Mouse (Mus musculus) cerebellum, adult 2 months (tissue): ENCODE results near the gene Gatm. TPM values are rescaled to one million over a fixed set of nuclear protein-coding genes. Genes with fewer than 3 reads are reported as not detected.
A peak's percentile ranks its signal among the peaks of the same experiment; 100 is the strongest.

ENCODE experiments used
- DNase-seq, 2 experiments: peaks; one replicate each; pipeline ENCODE4 v3.0.0; 2021
- H3K27ac ChIP-seq: fragments of 200-500 bp; 2 replicates; pipeline ENCODE4 v1.5.1; 2012; ENCODE audit warnings: low read length, control low read depth, inconsistent platforms; ENCODE audit not compliant: insufficient read depth
- H3K27me3 ChIP-seq: fragments of 200-500 bp; 2 replicates; pipeline ENCODE4 v1.6.1; 2012; ENCODE audit warnings: inconsistent platforms, mild to moderate bottlenecking, low read length, moderate library complexity; ENCODE audit not compliant: control insufficient read depth, insufficient read depth
- H3K4me1 ChIP-seq: fragments of 200-500 bp; 2 replicates; pipeline ENCODE4 v1.6.1; 2011; ENCODE audit warnings: low read length; ENCODE audit not compliant: control insufficient read depth, insufficient read depth
- H3K4me3 ChIP-seq: fragments of 200-500 bp; replicated peaks from 2 replicates; pipeline ENCODE3; 2011; ENCODE audit warnings: mild to moderate bottlenecking, low read depth, low read length, control low read depth; ENCODE audit not compliant: insufficient read depth
- CTCF ChIP-seq: fragments of 200-500 bp; IDR thresholded peaks from 2 replicates; pipeline ENCODE4 v1.5.1; 2011; ENCODE audit warnings: low read depth, mild to moderate bottlenecking, control low read depth, low read length, moderate library complexity, borderline replicate concordance; ENCODE audit not compliant: insufficient read depth
- POLR2A ChIP-seq: fragments of 200-500 bp; IDR thresholded peaks from 2 replicates; pipeline ENCODE4 v1.6.1; 2011; ENCODE audit warnings: low read length, control low read depth, borderline replicate concordance; ENCODE audit not compliant: insufficient read depth
- WGBS: fragments of 180-500 bp; shearing (Covaris S2); methylation state at CpG from one replicate; pipeline ENCODE4 v1.1.7; 2018; 5-methylcytosine and 5-hydroxymethylcytosine counted together
- polyA plus RNA-seq: library from polyadenylated mRNA; depleted of rRNA; stranded (reverse); fragments of >200 nt; gene quantifications from 2 replicates; pipeline ENCODE4 v1.2.3, GENCODE M21; 2012

The Gatm gene
- polyA plus RNA-seq, 1 experiment = 201 TPM

DNA sequence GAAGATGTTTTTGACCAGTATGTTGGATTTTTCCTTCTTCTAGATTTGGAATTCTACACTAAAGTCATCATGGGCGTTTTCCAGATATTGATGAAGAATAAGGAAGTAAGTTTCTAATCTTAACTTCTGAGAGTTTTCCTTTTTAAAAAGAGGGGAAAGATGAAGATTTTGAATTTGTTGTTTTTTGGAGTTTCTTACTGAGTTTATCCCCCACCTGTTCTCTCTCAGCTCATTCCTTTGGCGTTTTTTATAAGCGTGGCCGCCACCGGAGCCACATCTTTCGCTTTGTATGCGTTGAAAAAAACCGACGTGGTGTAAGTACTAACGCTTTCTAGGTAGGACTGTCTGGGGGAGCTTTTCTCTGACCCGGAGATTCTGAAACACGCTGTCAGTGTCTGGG is 26.9 kb upstream of the Gatm start:
- peak overlapping the region; percentile 44 for H3K4me3 ChIP-seq
- H3K4me1 ChIP-seq = no peaks in the 10 kb centered on the region
- 41% methylated on average over 12 of the region's 12 CpGs for WGBS
- no peak for DNase-seq
- no peaks in the 10 kb centered on the region for H3K27me3 ChIP-seq
- TF ChIP-seq POLR2A = no peak
- TF ChIP-seq CTCF = no peak
- no peak overlapping the region for H3K27ac ChIP-seq

DNA sequence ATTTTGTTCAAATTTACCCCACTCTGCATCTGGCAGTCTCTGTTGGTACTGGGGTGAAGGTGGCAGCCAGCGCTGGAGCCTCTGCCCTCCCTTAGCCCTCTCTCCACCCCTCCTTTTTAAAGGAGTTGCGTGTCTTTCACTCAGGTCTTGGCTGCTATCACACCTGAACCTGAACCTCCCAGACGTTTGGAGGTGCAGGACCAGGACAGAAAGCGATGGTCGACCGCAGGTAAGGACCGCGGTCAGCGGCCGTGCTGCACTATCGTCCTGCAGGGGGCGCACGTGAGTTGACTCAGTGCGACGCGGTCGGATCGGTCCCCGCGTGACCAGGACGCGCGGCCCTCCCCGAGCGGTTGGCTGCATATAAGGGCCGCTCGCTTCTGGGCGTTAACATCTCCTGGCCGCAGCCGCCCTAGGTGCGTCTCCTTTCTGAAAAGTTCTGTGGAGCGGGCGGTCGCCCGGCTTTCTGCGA is 26.5 kb upstream of the Gatm start:
- peak overlapping the region; percentile 44 for H3K4me3 ChIP-seq
- TF ChIP-seq POLR2A (no peak), CTCF (peak; percentile 83)
- no peaks in the 10 kb centered on the region for H3K27me3 ChIP-seq
- H3K27ac ChIP-seq = no peak overlapping the region
- DNase-seq = peak; percentile 62 to 76
- WGBS = 1% methylated on average over 36 of the region's 36 CpGs
- no peaks in the 10 kb centered on the region for H3K4me1 ChIP-seq

DNA sequence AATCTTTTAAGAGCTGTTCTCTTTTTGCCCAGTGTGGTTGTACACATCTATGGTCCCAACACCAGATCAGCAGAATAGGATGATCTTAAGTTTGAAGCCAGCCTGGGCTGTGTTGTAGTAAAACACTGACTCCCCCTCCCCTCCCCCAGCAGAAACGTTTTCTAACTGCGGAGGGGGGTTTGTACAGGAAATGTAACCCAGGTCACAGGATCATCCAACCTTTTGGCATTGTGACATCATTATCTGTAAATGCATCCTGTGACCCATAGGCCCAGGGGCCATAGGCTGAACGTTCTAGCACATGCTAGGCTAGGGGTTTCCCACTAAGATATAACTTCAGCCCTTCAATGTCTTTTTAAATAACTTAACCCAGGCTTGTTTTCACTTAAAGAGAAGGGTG is 25.6 kb upstream of the Gatm start, which contains the start of gene AA467197:
TSS of gene AA467197 (plus strand) at position 301 of the 400 bp plus-strand sequence.
- no peaks in the 10 kb centered on the region for H3K27me3 ChIP-seq
- no peak within 1 kb of the TSS for H3K27ac ChIP-seq
- H3K4me3 ChIP-seq = peak within 1 kb of the TSS; percentile 44
- TF ChIP-seq POLR2A (no peak), CTCF (no peak)
- H3K4me1 ChIP-seq = peaks cover 2% of the 10 kb centered on the region; the same call in 1 of the 2 replicates
- WGBS = 65% methylated on average over 3 of the region's 3 CpGs
- DNase-seq = no peak

DNA sequence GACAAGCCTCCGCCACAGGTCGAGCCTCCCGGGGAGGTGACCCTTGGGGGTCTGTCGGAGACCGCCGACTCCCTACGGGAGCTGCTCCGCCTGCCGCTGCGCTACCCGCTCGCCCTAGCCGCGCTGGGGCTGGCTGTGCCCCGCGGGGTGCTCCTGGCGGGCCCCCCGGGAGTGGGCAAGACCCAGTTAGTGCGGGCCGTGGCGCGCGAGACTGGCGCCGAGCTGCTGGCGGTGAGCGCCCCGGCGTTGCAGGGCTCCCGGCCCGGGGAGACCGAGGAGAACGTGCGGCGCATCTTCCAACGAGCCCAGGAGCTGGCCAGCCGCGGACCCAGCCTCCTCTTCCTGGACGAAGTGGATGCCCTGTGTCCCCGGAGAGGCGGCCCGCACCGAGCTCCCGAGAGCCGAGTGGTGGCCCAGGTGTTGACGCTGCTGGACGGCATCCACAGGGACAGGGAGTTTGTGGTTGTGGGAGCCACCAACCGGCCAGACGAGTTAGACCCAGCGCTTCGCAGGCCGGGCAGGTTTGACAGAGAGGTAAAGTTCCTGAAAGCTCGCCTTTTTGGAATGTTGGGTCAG is 20.2 kb upstream of the Gatm start:
- TF ChIP-seq CTCF = no peak
- TF ChIP-seq POLR2A = no peak
- WGBS = under 1% methylated on average over 53 of the region's 53 CpGs
- peaks cover 4% of the 10 kb centered on the region; the same call in 1 of the 2 replicates for H3K4me1 ChIP-seq
- peak; percentile 42 to 52 for DNase-seq
- no peaks in the 10 kb centered on the region for H3K27me3 ChIP-seq
- H3K4me3 ChIP-seq = peak overlapping the region; percentile 73
- no peak overlapping the region for H3K27ac ChIP-seq

DNA sequence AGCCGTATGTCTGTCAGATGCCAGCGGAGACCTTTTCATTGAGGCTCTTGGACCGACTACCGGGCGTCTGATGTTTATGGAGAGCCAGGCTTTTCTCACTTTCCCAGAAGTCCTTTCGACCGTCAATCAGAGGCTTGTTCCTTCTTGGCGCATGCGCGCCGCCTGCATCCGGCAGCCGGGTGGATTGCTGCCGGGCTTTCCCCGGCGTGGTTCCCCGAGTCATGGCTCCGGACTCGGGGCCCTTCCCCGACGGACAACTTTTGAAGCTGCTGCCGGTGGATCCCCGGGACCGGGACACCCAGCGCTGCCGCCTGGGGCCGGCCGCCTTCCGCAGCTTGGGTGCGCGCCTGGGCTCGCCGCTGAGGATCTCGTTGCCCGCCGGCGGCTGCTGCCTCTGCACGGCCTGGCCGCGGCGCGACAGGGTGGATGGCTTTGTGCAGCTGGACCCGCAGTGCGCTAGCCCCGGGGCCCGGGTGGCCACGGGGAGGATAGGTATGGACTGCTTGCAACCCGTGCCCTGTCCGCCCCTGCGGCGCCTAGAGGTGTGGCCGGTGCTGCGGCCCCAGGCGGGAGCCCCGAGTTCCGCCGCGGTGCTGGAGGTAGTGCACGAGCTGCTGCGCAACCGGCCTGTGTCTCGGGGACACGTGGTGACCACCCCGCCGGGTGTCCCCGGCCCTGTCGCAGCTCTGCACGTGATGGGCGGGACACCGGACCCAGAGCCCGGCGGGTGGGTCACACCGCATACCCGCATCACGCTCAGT is 19.5 kb upstream of the Gatm start:
- 1% methylated on average over 75 of the region's 75 CpGs for WGBS
- TF ChIP-seq POLR2A (peak; percentile 70; the same call in 1 of the 2 replicates), CTCF (no peak)
- Histone ChIP-seq H3K4me3 (peak overlapping the region; percentile 73), H3K4me1 (peaks cover 4% of the 10 kb centered on the region; the same call in 1 of the 2 replicates), H3K27ac (peak overlapping the region; percentile 59; the same call in 1 of the 2 replicates), H3K27me3 (no peaks in the 10 kb centered on the region)
- DNase-seq = peak; percentile 89 to 94

DNA sequence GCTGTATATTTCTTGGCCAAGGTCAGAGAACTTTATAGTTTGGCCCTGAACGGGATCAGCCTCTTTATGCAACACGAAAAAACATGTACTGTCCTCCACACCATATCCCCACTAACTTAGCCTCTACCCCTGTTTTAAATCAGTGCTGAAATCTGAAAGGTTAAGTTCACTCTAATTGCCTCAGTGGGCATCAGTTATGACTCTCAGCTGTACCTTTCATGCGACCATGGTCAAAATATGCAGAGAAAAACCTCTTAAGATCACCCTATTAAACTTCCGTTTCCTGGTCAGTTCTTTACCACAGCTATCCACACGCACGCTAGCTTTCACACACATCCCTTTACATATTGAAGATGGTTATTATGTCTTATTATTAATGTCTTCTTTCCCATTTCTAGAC is 18.8 kb upstream of the Gatm start:
- no peak for DNase-seq
- Histone ChIP-seq H3K4me3 (peak overlapping the region; percentile 73), H3K27me3 (no peaks in the 10 kb centered on the region), H3K4me1 (peaks cover 4% of the 10 kb centered on the region; the same call in 1 of the 2 replicates), H3K27ac (no peak overlapping the region; the same call in 1 of the 2 replicates)
- 54% methylated on average over 6 of the region's 6 CpGs for WGBS
- TF ChIP-seq CTCF = no peak
- no peak for TF ChIP-seq POLR2A

DNA sequence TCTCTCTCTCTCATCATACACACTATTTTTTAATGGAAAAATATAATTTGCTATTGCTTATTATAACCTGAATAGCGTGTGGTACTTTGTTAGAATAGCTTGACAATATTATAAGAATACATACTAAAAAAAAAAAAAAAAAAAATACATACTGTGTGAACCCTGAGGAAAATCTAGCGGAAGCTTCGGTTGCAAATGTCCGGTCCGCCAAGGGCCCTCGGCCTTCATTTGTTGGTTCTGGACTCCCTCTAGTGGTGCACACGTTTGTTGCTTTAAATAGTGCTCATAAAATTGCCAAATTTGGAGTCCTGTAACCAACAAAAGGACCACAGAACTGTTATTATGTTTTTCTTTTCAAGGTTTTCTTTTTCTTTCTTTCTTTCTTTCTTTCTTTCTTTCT is 17.9 kb upstream of the Gatm start:
- H3K27ac ChIP-seq = no peak overlapping the region
- no peak for TF ChIP-seq POLR2A
- peak; percentile 88 for TF ChIP-seq CTCF
- WGBS = 0% methylated on average over 7 of the region's 7 CpGs
- H3K4me1 ChIP-seq = peaks cover 4% of the 10 kb centered on the region; the same call in 1 of the 2 replicates
- H3K4me3 ChIP-seq = no peak overlapping the region
- DNase-seq = peak; percentile 80 to 87
- H3K27me3 ChIP-seq = no peaks in the 10 kb centered on the region

DNA sequence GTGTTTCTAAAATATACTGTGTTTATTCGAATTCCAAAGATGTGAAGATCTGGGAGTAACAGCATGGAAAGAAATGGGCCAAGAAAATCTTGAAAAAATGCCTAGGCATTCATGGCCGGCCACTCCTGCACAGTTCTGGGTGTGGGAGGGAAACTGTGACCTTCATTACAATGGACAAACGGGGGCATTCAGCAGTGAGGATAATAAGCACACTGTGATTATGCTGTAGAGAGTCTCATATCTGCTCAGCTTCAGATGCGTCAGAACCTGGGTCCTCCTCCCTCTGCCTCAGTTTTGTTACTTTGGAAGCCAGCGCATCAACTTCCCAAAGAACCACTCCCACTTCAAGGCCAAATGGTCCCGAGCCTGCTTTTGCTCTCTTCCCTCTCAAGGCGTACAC is 14.8 kb upstream of the Gatm start:
- Histone ChIP-seq H3K27me3 (no peaks in the 10 kb centered on the region), H3K4me3 (no peak overlapping the region), H3K4me1 (no peaks in the 10 kb centered on the region), H3K27ac (no peak overlapping the region)
- no peak for TF ChIP-seq POLR2A
- TF ChIP-seq CTCF = no peak
- no peak for DNase-seq
- WGBS = 59% methylated on average over 7 of the region's 7 CpGs
